Mouse (Mus musculus) skeletal muscle tissue, adult 2 months (tissue): ENCODE data around the gene Ankrd45.
"Not testable (repeated sequence)": the region's sequence is repeated elsewhere in the genome, so short reads cannot be mapped to it uniquely, and the experiment has no call there.

Source experiments
- DNase-seq: peaks from one replicate; pipeline ENCODE4 v3.0.0-alpha.2; 2012; ENCODE audit warnings: low read depth, low spot score

The Ankrd45 gene

GRCm38 (mm10) chr1:161183677-161184076, 41.2 kb downstream of the Ankrd45 start:
- no peak for DNase-seq

DNA sequence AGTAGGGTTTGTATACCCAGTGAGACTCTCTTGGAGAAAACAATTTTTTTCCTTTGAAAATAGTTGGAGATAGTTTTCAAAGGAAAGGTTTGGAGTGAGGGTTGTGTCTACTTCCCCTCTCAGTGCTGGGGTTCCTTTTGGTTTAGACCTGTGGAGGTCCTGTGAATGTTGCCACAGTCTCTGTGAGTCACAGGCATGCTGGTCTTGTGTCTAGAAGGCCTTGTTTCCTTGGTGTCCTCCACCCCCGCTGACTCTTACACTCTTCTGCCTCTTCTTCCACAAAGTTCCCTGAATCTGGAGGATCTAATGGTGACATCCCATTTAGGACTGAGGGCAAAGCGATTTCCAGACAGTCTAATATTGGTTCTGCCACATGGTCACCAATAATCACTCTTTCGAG, 42.9 kb downstream of the Ankrd45 start:
- DNase-seq, result no peak

GRCm38 (mm10) chr1:161190253-161190910, 47.9 kb downstream of the Ankrd45 start:
- DNase-seq, result no peak

DNA sequence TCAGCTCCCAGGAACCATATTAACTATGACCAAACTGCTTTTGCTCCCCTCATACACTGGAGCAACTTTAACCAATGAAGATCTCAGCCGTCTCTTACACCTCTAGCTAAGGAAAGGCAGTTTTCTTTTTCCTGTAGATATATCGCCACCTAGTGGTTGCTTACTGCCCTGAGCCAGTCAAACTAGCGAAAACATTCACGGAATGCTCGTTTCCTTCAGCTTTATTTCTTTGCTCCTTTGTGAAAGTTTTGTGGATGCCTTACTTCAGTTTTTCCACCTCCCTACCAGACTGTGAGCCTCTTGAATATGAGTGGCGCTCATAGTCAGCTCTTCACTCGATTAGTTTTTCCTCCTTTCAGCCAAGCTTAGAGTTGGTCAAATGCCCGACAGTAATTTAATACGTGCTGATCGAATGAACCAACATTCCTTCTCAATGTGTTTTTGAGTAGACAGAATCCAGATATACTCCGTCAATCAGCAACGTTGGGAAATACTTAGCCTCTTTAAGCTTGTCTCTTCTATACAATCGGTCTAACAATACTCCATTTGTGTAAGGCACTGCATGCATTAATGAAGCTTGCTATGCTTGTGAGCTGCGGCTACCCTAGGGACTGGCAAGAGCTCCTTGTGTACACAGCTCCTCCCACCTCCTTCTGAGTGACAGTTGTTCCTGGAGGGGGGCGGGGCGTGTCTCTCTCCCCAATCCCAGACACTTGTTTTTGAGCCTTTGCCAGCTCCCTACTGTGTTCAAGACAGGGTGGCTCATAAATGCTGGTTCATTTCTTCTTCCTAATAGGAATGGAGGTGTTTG, 53.3 kb downstream of the Ankrd45 start:
- DNase-seq, result peak; percentile 54

DNA sequence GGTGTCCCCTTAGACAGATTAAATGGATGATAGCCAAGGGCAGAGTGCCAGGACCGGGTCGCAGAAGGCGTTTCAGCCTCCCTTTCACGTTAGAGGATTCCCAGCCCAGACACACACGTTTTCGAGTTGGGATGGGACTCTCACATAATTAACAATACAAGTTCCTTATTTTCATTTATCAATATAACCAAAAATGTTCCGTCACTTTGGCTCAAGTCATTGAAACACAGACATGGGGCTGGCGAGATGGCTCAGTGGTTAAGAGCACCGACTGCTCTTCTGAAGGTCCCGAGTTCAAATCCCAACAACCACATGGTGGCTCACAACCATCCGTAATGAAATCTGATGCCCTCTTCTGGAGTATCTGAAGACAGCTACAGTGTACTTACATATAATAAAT, 53.9 kb downstream of the Ankrd45 start:
- not testable (repeated sequence) for DNase-seq

DNA sequence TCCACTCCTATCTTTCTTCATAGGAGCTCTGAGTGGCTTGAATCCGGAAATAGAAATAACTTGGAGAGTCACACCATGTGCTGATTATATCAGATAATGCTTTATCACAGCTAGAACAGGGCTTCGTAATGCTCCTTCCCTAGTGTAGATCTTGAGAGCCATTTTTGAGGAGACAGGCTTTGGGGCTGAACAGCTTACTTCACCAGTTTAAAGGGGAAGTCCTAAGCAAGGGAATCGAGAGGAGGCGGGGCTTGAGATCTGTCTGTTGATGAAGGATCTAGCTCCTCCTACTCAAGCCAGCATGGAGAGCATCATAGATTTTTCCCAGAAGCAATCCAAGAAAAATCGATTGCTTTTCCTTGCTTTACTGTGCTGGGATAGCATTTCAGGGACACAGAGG, 57.4 kb downstream of the Ankrd45 start:
- no peak for DNase-seq

DNA sequence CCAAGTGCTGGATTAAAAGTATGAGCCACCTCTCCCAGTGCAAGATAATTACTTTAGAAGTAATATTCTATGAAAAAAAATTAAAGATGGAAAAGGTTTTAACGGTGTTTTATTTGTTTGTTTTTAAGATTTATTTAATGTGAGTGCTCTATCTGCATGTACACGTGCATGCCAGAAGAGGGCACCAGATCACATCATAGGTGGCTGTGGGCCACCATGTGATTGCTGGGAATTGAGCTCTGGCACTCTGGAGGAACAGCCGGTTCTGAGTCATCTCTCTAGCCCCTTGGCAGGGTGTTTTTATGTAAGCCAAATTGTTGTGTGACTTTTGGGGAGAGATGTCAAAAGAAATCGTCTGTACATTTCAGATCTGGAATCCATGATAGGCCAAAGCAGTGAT, 72.0 kb downstream of the Ankrd45 start:
- DNase-seq, result no peak

DNA sequence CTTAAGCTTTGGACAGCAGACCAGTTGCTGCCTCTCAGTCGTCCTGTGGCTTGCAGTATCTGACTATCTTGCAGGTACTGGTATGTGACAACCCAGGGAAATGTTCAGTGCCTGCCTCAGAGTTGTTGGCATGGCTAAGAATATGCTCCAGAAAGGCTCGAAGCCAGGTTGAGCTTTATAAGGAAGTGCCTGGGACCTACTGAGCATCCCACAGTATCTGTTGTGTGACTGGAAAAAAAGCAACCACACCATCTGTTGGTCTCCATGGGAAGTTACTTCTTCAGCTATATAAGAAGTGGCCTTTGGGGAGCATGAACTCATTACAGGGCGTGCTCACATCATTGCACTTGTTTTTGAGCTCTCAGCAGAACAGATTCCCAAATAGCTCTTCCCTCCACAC, 77.3 kb downstream of the Ankrd45 start:
- DNase-seq, result no peak
